Mouse (Mus musculus) heart, adult 2 months (tissue): ENCODE measurements around the gene Jmy. TPM values are rescaled to one million over a fixed set of nuclear protein-coding genes. Genes with fewer than 3 reads are reported as not detected.

Experiments
- DNase-seq, 2 experiments: peaks; one replicate each; pipeline ENCODE4 v3.0.0; 2021
- H3K27ac ChIP-seq: fragments of 200-600 bp; 2 replicates; pipeline ENCODE4 v1.8.1; 2022
- H3K27me3 ChIP-seq: fragments of 200-500 bp; 2 replicates; pipeline ENCODE4 v1.6.1; 2012; ENCODE audit warnings: mild to moderate bottlenecking, low read length, inconsistent platforms, mixed read lengths; ENCODE audit not compliant: control insufficient read depth, insufficient read depth
- H3K36me3 ChIP-seq: fragments of 200-500 bp; 2 replicates; pipeline ENCODE4 v1.6.1; 2012; ENCODE audit warnings: low read length, inconsistent platforms; ENCODE audit not compliant: control insufficient read depth, insufficient read depth
- H3K4me1 ChIP-seq: fragments of 200-500 bp; 2 replicates; pipeline ENCODE4 v1.6.1; 2011; ENCODE audit warnings: low read length; ENCODE audit not compliant: control insufficient read depth, insufficient read depth
- H3K4me3 ChIP-seq: fragments of 200-600 bp; 2 replicates; pipeline ENCODE4 v1.8.1; 2022
- H3K79me2 ChIP-seq: fragments of 200-500 bp; replicated peaks from 2 replicates; pipeline ENCODE4 v1.6.1; 2012; ENCODE audit warnings: mild to moderate bottlenecking, inconsistent platforms, low read length, moderate library complexity, mixed read lengths; ENCODE audit not compliant: control insufficient read depth, insufficient read depth
- H3K9ac ChIP-seq: fragments of 200-500 bp; 2 replicates; pipeline ENCODE4 v1.6.1; 2012; ENCODE audit warnings: low read depth, mild to moderate bottlenecking, control low read depth, inconsistent platforms, low read length, mixed read lengths
- CTCF ChIP-seq: fragments of 200-600 bp; IDR thresholded peaks from 2 replicates; pipeline ENCODE4 v1.8.1; 2022; ENCODE audit warnings: antibody characterized with exemption, mild to moderate bottlenecking, moderate library complexity
- EP300 ChIP-seq: fragments of 200-500 bp; IDR thresholded peaks from 2 replicates; pipeline ENCODE4 v1.6.1; 2011; ENCODE audit warnings: low read depth, low read length, control low read depth; ENCODE audit not compliant: insufficient read depth
- POLR2A ChIP-seq: fragments of 200-500 bp; IDR thresholded peaks from 2 replicates; pipeline ENCODE4 v1.6.1; 2011; ENCODE audit warnings: mild to moderate bottlenecking, low read depth, low read length, control low read depth; ENCODE audit not compliant: insufficient read depth
- WGBS: fragments of 180-500 bp; shearing (Covaris S2); methylation state at CpG from one replicate; pipeline ENCODE4 v1.1.7; 2018; 5-methylcytosine and 5-hydroxymethylcytosine counted together
- intact Hi-C: fragments of 180-260 bp; cut with DNase I; formaldehyde crosslinking; loops from one replicate; pipeline ENCODE4 v1.15.1; 2025
- polyA plus RNA-seq: library from polyadenylated mRNA; depleted of rRNA; stranded (reverse); fragments of >200 nt; gene quantifications from 2 replicates; pipeline ENCODE4 v1.2.3, GENCODE M21; 2012; rRNA removed
- total RNA-seq, 2 experiments: library from RNA; stranded (reverse); gene quantifications; 2 replicates each; pipeline ENCODE4 v1.2.3; 2021

Jmy gene
- total and polyA plus RNA-seq, 3 experiments, result 6.4 to 50.7 (median 41.0) TPM

GRCm38 (mm10) chr13:93383092-93383491, 116.5 kb downstream of the Jmy start:
- intact Hi-C loops, result no loop called here

GRCm38 (mm10) chr13:93381301-93381700, 118.3 kb downstream of the Jmy start:
- H3K4me3 ChIP-seq, result no peak overlapping the region
- intact Hi-C loops, result no loop called here
- H3K27me3 ChIP-seq, result no peaks in the 10 kb centered on the region
- H3K79me2 ChIP-seq, result no peaks in the 10 kb centered on the region
- H3K27ac ChIP-seq, result no peak overlapping the region
- H3K9ac ChIP-seq, result no peak overlapping the region
- H3K36me3 ChIP-seq, result 0 out of 2 replicates have a peak, but pooled peaks cover 2% of the 10 kb centered on the region
- WGBS, result 30% methylated on average over 1 of the region's 1 CpGs
- DNase-seq, result no peak
- TF ChIP-seq CTCF, result no peak
- TF ChIP-seq POLR2A, result no peak
- no peak for TF ChIP-seq EP300
- no peaks in the 10 kb centered on the region; the same call in 1 of the 2 replicates for H3K4me1 ChIP-seq

More at GRCm38 (mm10) chr13:93383092-93383491, 116.5 kb downstream of the Jmy start:
- Histone ChIP-seq H3K4me1 (no peaks in the 10 kb centered on the region; the same call in 1 of the 2 replicates), H3K36me3 (0 out of 2 replicates have a peak, but pooled peaks cover 2% of the 10 kb centered on the region), H3K4me3 (no peak overlapping the region), H3K9ac (no peak overlapping the region), H3K27ac (no peak overlapping the region), H3K27me3 (no peaks in the 10 kb centered on the region), H3K79me2 (no peaks in the 10 kb centered on the region)
- 91% methylated on average over 5 of the region's 5 CpGs for WGBS
- no peak for DNase-seq
- TF ChIP-seq POLR2A, result no peak
- no peak for TF ChIP-seq CTCF
- no peak for TF ChIP-seq EP300

- no peak for TF ChIP-seq POLR2A
- TF ChIP-seq EP300, result no peak
- TF ChIP-seq CTCF, result no peak
- 72% methylated on average over 8 of the region's 8 CpGs for WGBS
- Histone ChIP-seq H3K4me1 (no peaks in the 10 kb centered on the region; the same call in 1 of the 2 replicates), H3K4me3 (no peak overlapping the region), H3K27ac (no peak overlapping the region), H3K9ac (no peak overlapping the region), H3K36me3 (0 out of 2 replicates have a peak, but pooled peaks cover 2% of the 10 kb centered on the region), H3K27me3 (no peaks in the 10 kb centered on the region), H3K79me2 (no peaks in the 10 kb centered on the region)
- intact Hi-C loops, result no loop called here
- no peak for DNase-seq
Measured at GRCm38 (mm10) chr13:93380399-93381063, 119.1 kb downstream of the Jmy start.

Other genes starting within 250 kb of the Jmy start
- 10 to 100 TPM; 54.8 to 64.0 TPM for gene Homer1, start 200.2 kb downstream of the Jmy start, total RNA-seq
- gene Homer1, start 200.2 kb downstream of the Jmy start, polyA plus RNA-seq, result 6.6 and 19.9 TPM in 2 replicates
- gene Bhmt, start 138.2 kb upstream of the Jmy start, total RNA-seq, result not detected
- 0.23 TPM in 1 of 2 replicates, not detected in the other for gene Bhmt, start 138.2 kb upstream of the Jmy start, polyA plus RNA-seq
- gene Bhmt2, start 174.5 kb upstream of the Jmy start, total RNA-seq, result not detected
- 0.06 TPM in 1 of 2 replicates, not detected in the other for gene Bhmt2, start 174.5 kb upstream of the Jmy start, polyA plus RNA-seq
- gene Dmgdh, start 174.6 kb upstream of the Jmy start, total RNA-seq, result not detected
- 0.06 TPM in 1 of 2 replicates, not detected in the other for gene Dmgdh, start 174.6 kb upstream of the Jmy start, polyA plus RNA-seq